Mouse (Mus musculus): ENCODE measurements around the gene Jdp2.

Gene Jdp2

GRCm38 (mm10) chr12:85686466-85687216 lies 87.8 kb downstream of the Jdp2 start, which contains the start of gene Batf:
Gene Batf (plus strand): TSS chr12:85686669.
- no peak for DNase-seq (ENCODE audit: low spot score)

- DNase-seq (ENCODE audit: low spot score), result no peak
Observed at GRCm38 (mm10) chr12:85687217-85687533, 88.3 kb downstream of the Jdp2 start.

DNA sequence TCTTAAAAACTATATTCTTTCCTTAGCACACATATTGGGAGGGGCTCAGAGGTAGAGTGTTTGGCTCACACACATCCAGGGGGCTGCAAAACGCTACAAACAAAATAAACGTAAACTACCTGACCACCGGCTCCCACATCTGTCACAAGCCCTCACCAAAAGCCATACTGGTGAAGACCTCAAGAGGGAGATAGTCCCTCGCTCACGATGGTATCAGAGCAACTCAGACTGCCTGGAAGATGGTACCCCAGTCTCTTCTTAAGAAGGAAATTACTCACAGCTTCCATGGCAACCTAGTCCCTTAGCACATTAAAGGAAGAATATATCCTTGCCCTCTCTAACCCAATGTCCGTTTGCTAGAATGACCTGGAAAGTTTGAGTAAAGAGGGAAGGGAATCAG lies 89.0 kb downstream of the Jdp2 start:
- DNase-seq (ENCODE audit: low spot score), result no peak

Measured in urinary bladder, postnatal 14 days (tissue).